Mouse (Mus musculus) stomach, postnatal 0 days (tissue): Measurements from ENCODE around the gene Nup107.

ENCODE experiments used
- CTCF ChIP-seq: IDR thresholded peaks from 2 replicates; pipeline ENCODE4 v1.5.1; 2016; ENCODE audit warnings: antibody characterized with exemption, low read depth, mild to moderate bottlenecking, moderate library complexity
- EP300 ChIP-seq: optimal IDR thresholded peaks from 2 replicates; pipeline ENCODE3; 2016; ENCODE audit warnings: antibody characterized with exemption

DNA sequence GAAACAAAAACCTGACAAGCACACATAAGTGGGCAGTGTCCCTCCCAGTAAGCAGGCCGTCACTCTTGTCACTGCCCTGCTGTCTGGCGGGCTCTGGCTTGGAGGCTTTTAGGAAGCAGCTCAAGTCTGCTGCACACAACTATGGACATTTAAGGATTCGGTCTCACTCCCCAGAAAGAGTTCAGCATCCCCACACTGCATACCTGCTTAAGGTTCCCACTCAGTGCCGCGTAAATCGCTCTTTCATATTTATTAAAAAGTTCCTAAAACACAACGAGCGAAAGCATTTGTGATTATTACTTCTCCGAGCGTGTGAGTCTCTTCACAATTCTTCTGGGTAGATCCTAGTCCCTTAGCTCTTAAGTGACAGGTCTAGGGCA is 21.4 kb downstream of the Nup107 start:
- TF ChIP-seq CTCF (no peak), EP300 (no peak)
